Mouse (Mus musculus) gastrocnemius, adult 18-20 months (tissue): Measurements from ENCODE around the gene Car4. TPM values are rescaled to one million over a fixed set of nuclear protein-coding genes. Genes with fewer than 3 reads are reported as not detected.

Experiments used
- DNase-seq: peaks from one replicate; pipeline ENCODE4 v3.0.0; 2021; ENCODE audit warnings: low spot score
- long read RNA-seq, 2 experiments: library from polyadenylated mRNA; stranded (forward); transcript quantifications; one replicate each; pipeline ENCODE4 v2.0.0; 2021
- total RNA-seq, 2 experiments: library from RNA; stranded (reverse); gene quantifications; 2 replicates each; pipeline ENCODE4 v1.2.3; 2021

The Car4 gene
- 1 to 10 TPM; 4.8 to 5.8 TPM for total RNA-seq
- long read RNA-seq, experiment 1, transcript Car4-201 (8 exons, 1,256 nt), result major isoform, 9 of 11 reads
- long read RNA-seq, experiment 1, partial matches to known transcripts, result 1 of 11 reads
- long read RNA-seq, experiment 1, other reads (novel, unspliced or antisense), result 1 of 11 reads
- long read RNA-seq, experiment 2, transcript Car4-201 (8 exons, 1,256 nt), result major isoform, 15 of 15 reads
- long read RNA-seq, experiment 2, partial matches to known transcripts, result 0 of 15 reads
- long read RNA-seq, experiment 2, other reads (novel, unspliced or antisense), result 0 of 15 reads

- DNase-seq, result no peak
These were observed at the start of gene Car4 for GRCm38 (mm10) chr11:84957591-84958270. Gene Car4 (plus strand): TSS chr11:84957786.

- DNase-seq, result no peak
These were observed 49.1 kb upstream of the Car4 start for GRCm38 (mm10) chr11:84908480-84908879.

- DNase-seq, result no peak
These were observed 47.2 kb upstream of the Car4 start for GRCm38 (mm10) chr11:84910411-84910810.

DNA sequence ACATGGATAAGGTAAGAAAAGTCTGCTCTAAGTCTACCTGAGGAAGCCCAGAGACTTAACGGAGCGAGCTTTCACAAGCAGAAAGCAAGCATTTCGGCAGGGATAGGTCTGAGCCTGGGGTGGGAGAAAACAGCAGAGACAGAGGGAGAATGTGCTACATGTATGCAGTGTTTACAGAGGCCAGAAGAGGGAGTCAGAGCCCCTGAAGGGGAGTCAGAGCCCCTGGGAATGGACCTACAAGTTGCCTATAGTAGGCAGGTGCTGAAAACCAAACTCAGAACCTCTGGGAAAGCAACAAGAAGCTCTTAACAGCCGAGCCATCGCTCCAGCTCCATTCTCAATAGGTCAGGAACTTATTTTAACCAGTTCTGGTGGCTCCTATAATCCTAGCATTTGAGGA is 42.9 kb upstream of the Car4 start:
- no peak for DNase-seq

- peak; percentile 92 for DNase-seq
These were observed 41.4 kb upstream of the Car4 start, which contains the start of gene Znhit3 for GRCm38 (mm10) chr11:84916053-84916702. Gene Znhit3 (minus strand): TSS chr11:84916366.

GRCm38 (mm10) chr11:84916703-84917300 is 40.8 kb upstream of the Car4 start:
- DNase-seq, result no peak

DNA sequence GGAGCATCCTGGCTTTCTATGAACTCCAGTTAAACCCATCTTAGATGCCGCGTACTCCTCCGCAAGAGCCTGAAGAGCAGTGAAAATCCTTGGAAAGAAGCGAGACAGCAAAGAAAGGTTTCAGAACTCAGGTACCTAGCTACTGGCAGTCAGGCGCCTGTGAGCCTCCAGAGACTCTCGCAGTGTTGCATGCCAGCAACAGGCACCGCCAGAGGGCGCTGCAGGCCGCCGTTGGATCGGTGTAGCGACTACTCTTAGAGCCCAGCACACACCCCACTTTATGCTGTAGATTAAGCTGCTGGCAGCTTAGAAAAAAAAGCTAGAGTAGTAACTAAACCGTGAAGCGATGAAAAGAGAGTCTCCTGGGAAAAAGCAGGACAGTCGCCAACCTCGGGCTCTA is 39.2 kb upstream of the Car4 start:
- DNase-seq, result peak; percentile 86

GRCm38 (mm10) chr11:84919276-84919675 is 38.3 kb upstream of the Car4 start:
- DNase-seq, result no peak

DNA sequence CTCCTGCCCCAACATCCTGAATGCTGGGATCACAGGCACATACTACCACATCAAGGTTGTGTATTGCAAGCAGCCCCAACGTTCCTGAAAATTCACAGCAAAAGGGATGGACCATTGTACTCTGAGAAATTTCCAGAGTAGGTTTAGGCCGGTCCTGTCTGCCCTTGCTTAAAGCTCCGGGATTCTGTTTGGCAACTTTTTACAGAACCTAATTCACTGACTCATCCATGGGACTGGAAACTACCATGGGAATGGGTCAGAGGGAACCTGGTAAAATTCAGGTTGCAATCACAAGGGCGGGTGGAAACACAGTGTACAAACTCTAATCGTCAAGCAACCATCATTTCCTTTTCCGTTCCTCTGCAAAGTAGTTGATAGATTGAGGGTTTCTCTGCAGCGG is 37.6 kb upstream of the Car4 start:
- no peak for DNase-seq

- no peak for DNase-seq
These were observed 36.6 kb upstream of the Car4 start for GRCm38 (mm10) chr11:84920981-84921380.

- no peak for DNase-seq
These were observed 25.3 kb upstream of the Car4 start for GRCm38 (mm10) chr11:84932261-84932660.

DNA sequence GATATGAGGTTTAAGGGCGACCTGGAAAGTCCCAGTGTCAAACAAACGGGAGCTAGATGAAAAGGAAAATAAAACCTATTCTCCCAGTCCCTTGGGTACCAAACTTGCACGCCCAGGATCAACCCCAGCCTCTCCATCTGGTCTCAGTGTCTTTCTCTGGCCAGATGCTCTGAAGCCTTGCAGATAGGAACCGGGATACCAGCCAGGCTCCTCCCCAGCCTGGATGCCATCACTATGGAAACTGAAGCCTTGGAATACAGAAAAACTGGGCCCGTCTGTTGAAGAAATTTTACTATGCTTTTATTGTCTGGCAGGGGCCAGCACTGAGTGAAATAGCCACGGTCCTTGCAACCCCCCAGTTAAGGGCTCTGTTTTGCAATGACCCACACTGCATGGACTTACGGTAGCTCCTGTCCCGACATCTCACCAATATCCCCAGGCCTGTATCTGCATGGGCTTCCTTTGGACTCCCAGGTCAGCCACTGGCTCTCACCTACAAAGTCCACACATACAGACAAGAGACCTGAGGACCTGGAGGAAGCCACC is 18.0 kb upstream of the Car4 start:
- no peak for DNase-seq

DNA sequence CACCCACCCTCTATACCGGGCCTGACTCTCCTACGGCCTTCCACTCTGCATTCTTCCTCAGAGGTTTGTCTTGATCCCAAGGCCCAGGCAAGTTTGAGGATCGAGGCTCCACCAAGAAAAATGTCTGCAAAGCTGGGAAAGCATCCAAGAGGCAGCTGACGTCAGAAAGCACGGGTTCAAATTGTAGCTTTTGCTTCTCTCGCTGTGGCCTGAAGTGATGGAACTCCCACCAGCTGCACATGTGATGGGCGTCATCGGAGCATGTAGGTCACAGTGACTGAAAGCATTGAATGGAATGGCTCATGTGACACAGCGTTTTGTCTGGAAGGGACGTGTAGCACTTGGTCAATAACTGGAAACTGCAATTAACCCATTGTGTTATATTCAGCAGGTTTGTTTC is 17.4 kb upstream of the Car4 start:
- DNase-seq, result no peak

GRCm38 (mm10) chr11:84943948-84944347 is 13.6 kb upstream of the Car4 start:
- DNase-seq, result no peak

GRCm38 (mm10) chr11:84944639-84945435 is 12.7 kb upstream of the Car4 start:
- DNase-seq, result no peak

GRCm38 (mm10) chr11:84945841-84946240 is 11.7 kb upstream of the Car4 start:
- no peak for DNase-seq

GRCm38 (mm10) chr11:84947206-84947605 is 10.4 kb upstream of the Car4 start:
- DNase-seq, result no peak

GRCm38 (mm10) chr11:84948114-84948513 is 9.5 kb upstream of the Car4 start:
- DNase-seq, result no peak

- no peak for DNase-seq
These were observed 9.1 kb upstream of the Car4 start for GRCm38 (mm10) chr11:84948526-84948925.

DNA sequence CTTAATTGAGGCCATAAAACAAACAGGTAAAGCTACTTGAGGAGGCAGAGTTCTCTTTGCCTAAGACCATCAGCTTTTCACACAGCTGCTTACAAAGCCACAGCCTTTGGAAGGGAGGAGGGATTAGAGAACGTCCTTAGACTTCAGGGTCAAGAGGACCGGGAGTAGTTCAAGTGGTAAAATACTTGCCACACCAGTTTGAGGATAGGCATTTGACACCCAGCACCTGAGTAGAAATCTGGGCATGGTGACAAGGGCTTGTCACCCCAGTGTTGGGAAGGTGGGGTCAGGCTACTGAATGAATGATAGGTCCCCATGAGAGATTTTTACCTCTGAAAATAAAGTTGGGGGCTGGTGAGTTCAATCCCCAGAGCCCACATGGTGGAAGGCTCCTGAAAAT is 5.0 kb upstream of the Car4 start:
- DNase-seq, result no peak

DNA sequence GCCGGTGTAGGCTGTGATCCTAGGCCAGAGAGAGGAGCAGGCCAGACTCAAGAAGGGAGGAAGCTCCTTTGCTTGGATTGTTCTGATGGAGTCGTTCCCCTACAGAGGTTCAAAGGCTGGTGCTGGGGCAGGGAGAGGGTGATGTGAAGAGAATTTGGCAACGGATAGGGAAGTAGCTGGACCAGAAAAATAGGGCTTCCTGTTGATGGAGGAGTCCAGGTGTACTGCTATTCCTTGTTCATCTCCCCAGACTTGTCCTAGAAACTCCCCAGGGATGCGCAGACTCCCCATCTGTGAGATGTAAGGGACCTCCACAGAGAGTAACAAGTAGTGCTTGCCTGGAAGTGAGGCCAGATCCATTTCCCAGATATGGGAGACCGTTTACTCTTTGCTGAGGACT is 1.2 kb upstream of the Car4 start:
- DNase-seq, result no peak
